Mouse (Mus musculus) lung, postnatal 25 days (tissue): ENCODE measurements around the gene Spon1.

ENCODE experiments used
- DNase-seq: peaks from one replicate; pipeline ENCODE4 v3.0.0; 2022; ENCODE audit warnings: low spot score

Gene Spon1

GRCm38 (mm10) chr7:113778546-113778945 is 12.7 kb downstream of the Spon1 start:
- no peak for DNase-seq

- no peak for DNase-seq
Observed at GRCm38 (mm10) chr7:113780286-113780685, 14.5 kb downstream of the Spon1 start.

GRCm38 (mm10) chr7:113791991-113792390 is 26.2 kb downstream of the Spon1 start:
- DNase-seq: no peak

- DNase-seq: peak; percentile 27
Observed at GRCm38 (mm10) chr7:113792871-113793270, 27.1 kb downstream of the Spon1 start.

GRCm38 (mm10) chr7:113795209-113795608 is 29.4 kb downstream of the Spon1 start:
- no peak for DNase-seq

GRCm38 (mm10) chr7:113797134-113797533 is 31.3 kb downstream of the Spon1 start:
- no peak for DNase-seq

GRCm38 (mm10) chr7:113798605-113799255 is 32.9 kb downstream of the Spon1 start:
- DNase-seq: no peak

GRCm38 (mm10) chr7:113809781-113810180 is 44.0 kb downstream of the Spon1 start:
- no peak for DNase-seq

GRCm38 (mm10) chr7:113811376-113812158 is 45.8 kb downstream of the Spon1 start:
- peak; percentile 37 for DNase-seq

- no peak for DNase-seq
Observed at GRCm38 (mm10) chr7:113814101-113814779, 48.4 kb downstream of the Spon1 start.

- DNase-seq: no peak
Observed at GRCm38 (mm10) chr7:113815726-113816125, 49.9 kb downstream of the Spon1 start.

GRCm38 (mm10) chr7:113816827-113817334 is 51.1 kb downstream of the Spon1 start:
- no peak for DNase-seq

GRCm38 (mm10) chr7:113818116-113818515 is 52.3 kb downstream of the Spon1 start:
- DNase-seq: no peak

- peak; percentile 8 for DNase-seq
Observed at GRCm38 (mm10) chr7:113820213-113820612, 54.4 kb downstream of the Spon1 start.

GRCm38 (mm10) chr7:113823026-113823425 is 57.2 kb downstream of the Spon1 start:
- DNase-seq: no peak

GRCm38 (mm10) chr7:113824651-113825050 is 58.9 kb downstream of the Spon1 start:
- DNase-seq: no peak

GRCm38 (mm10) chr7:113825498-113826205 is 59.9 kb downstream of the Spon1 start:
- no peak for DNase-seq

GRCm38 (mm10) chr7:113826510-113826909 is 60.7 kb downstream of the Spon1 start:
- no peak for DNase-seq

- DNase-seq: no peak
Observed at GRCm38 (mm10) chr7:113828122-113828571, 62.3 kb downstream of the Spon1 start.

- DNase-seq: no peak
Observed at GRCm38 (mm10) chr7:113828576-113828975, 62.8 kb downstream of the Spon1 start.

- DNase-seq: no peak
Observed at GRCm38 (mm10) chr7:113837151-113837550, 71.4 kb downstream of the Spon1 start.

GRCm38 (mm10) chr7:113839431-113839830 is 73.6 kb downstream of the Spon1 start:
- DNase-seq: no peak
